Mouse (Mus musculus) CH12.LX (cell line): ENCODE measurements at regions not wholly inside any gene's neighbourhood (a gene's known extent, or its start where the extent isn't known, plus 50 kb on each side); places are given as distances from the start of the nearest gene placed in this dataset.
"Not testable (repeated sequence)": the region's sequence is repeated elsewhere in the genome, so short reads cannot be mapped to it uniquely, and the experiment has no call there.

Experiments
- DNase-seq: peaks from one replicate; pipeline ENCODE4 v3.0.0-alpha.2; 2013; ENCODE audit errors: extremely low read depth
- H3K27ac ChIP-seq: 2 replicates; pipeline ENCODE4 v1.5.1; 2012; ENCODE audit warnings: low read depth, mild to moderate bottlenecking, control low read depth, moderate library complexity; ENCODE audit not compliant: insufficient read depth
- H3K27me3 ChIP-seq: replicated peaks from 2 replicates; pipeline ENCODE3; 2012; ENCODE audit warnings: inconsistent platforms
- H3K36me3 ChIP-seq, 2 experiments: replicated peaks in 1 of 2; 2 replicates each; pipeline versions ENCODE3 to v1.6.1; 2012; ENCODE audit warnings: inconsistent platforms in 1 of 2, low read length in 1 of 2, mild to moderate bottlenecking in 1 of 2, mixed read lengths in 1 of 2, moderate library complexity in 1 of 2; ENCODE audit not compliant: control insufficient read depth in 1 of 2, insufficient read depth in 1 of 2
- H3K4me1 ChIP-seq, 2 experiments: 2 replicates each; pipeline ENCODE4 v1.6.1; 2012; ENCODE audit warnings: inconsistent platforms in 1 of 2, moderate library complexity in 1 of 2; ENCODE audit not compliant: insufficient read depth in 2 of 2, control insufficient read depth in 1 of 2
- H3K4me2 ChIP-seq: 2 replicates; pipeline ENCODE4 v1.6.1; 2012; ENCODE audit warnings: low read depth, mild to moderate bottlenecking, control low read depth; ENCODE audit not compliant: poor library complexity, insufficient read depth, severe bottlenecking
- H3K4me3 ChIP-seq, 3 experiments: fragments of 150-350 bp in 1 of 3; sonication (generic) in 1 of 3; replicated peaks in 1 of 3; 2 replicates each; pipeline versions ENCODE3 to v1.5.1; 2011 to 2012; ENCODE audit warnings: low read depth in 2 of 3, low read length in 2 of 3, mild to moderate bottlenecking in 2 of 3, moderate library complexity in 2 of 3, control low read depth in 1 of 3, improper control_type of control experiment in 1 of 3, inconsistent platforms in 1 of 3, mixed read lengths in 1 of 3; ENCODE audit not compliant: poor library complexity in 1 of 3
- H3K79me2 ChIP-seq: replicated peaks from 2 replicates; pipeline ENCODE4 v1.6.1; 2012; ENCODE audit warnings: mild to moderate bottlenecking, moderate library complexity; ENCODE audit not compliant: control insufficient read depth, poor library complexity, insufficient read depth, severe bottlenecking; ENCODE audit errors: extremely low read depth
- H3K9ac ChIP-seq: 2 replicates; pipeline ENCODE4 v1.6.1; 2012; ENCODE audit warnings: low read depth, mild to moderate bottlenecking, control low read depth, moderate library complexity; ENCODE audit not compliant: insufficient read depth
- H3K9me3 ChIP-seq: replicated peaks from 2 replicates; pipeline ENCODE3; 2012; ENCODE audit warnings: low read length, inconsistent platforms, mixed read lengths
- CHD2 ChIP-seq: IDR thresholded peaks from 2 replicates; pipeline ENCODE4 v1.6.1; 2011; ENCODE audit warnings: low read length, improper control_type of control experiment
- ELF1 ChIP-seq: IDR thresholded peaks from 2 replicates; pipeline ENCODE4 v1.6.1; 2014; ENCODE audit warnings: low read depth, mild to moderate bottlenecking, inconsistent platforms, low read length, improper control_type of control experiment
- IRF4 ChIP-seq: IDR thresholded peaks from 2 replicates; pipeline ENCODE4 v1.6.1; 2014; ENCODE audit warnings: low read depth, mild to moderate bottlenecking, inconsistent platforms, low read length, improper control_type of control experiment
- KAT2A ChIP-seq: IDR thresholded peaks from 2 replicates; pipeline ENCODE4 v1.6.1; 2012; ENCODE audit warnings: low read length, improper control_type of control experiment, inconsistent platforms; ENCODE audit not compliant: insufficient replicate concordance
- MAX ChIP-seq: IDR thresholded peaks from 2 replicates; pipeline ENCODE4 v1.6.1; 2011; ENCODE audit warnings: low read length, improper control_type of control experiment
- NELFE ChIP-seq: IDR thresholded peaks from 2 replicates; pipeline ENCODE4 v1.6.1; 2011; ENCODE audit warnings: low read depth, low read length, improper control_type of control experiment
- NRF1 ChIP-seq: IDR thresholded peaks from 2 replicates; pipeline ENCODE4 v1.6.1; 2014; ENCODE audit warnings: low read depth, mild to moderate bottlenecking, inconsistent platforms, low read length, improper control_type of control experiment, moderate library complexity
- POLR2AphosphoS2 ChIP-seq: IDR thresholded peaks from 2 replicates; pipeline ENCODE4 v1.6.1; 2011; ENCODE audit warnings: low read depth, low read length, improper control_type of control experiment
- SIN3A ChIP-seq: IDR thresholded peaks from 2 replicates; pipeline ENCODE4 v1.6.1; 2012; ENCODE audit warnings: low read length, improper control_type of control experiment, inconsistent platforms
- USF1 ChIP-seq: IDR thresholded peaks from 2 replicates; pipeline ENCODE4 v1.6.1; 2014; ENCODE audit warnings: low read depth, mild to moderate bottlenecking, inconsistent platforms, low read length, improper control_type of control experiment
- USF2 ChIP-seq: conservative IDR thresholded peaks from 2 replicates; pipeline ENCODE4 v1.6.1; 2011; ENCODE audit warnings: low read depth, low read length, improper control_type of control experiment
- dilution Hi-C: fragments of 300-500 bp; cut with MboI; formaldehyde crosslinking; loops from 2 replicates; pipeline ENCODE4 v1.14.3; 2020; ENCODE audit warnings: low sequenced_read_pairs; ENCODE audit not compliant: extremely low pct_unique_long_range_greater_than_20kb, extremely low pct_ligation_motif_present
- in situ Hi-C: fragments of 300-500 bp; cut with MboI; formaldehyde crosslinking; loops from 3 replicates; pipeline ENCODE4 v1.14.3; 2019; ENCODE audit warnings: low sequenced_read_pairs, low pct_ligation_motif_present, low pct_unique_long_range_greater_than_20kb, mixed read lengths

- Histone ChIP-seq H3K36me3 (no peaks in the 10 kb centered on the region), H3K27me3 (no peaks in the 10 kb centered on the region), H3K4me1 (no peaks in the 10 kb centered on the region), H3K4me3 (no peak overlapping the region), H3K27ac (no peak overlapping the region), H3K79me2 (no peaks in the 10 kb centered on the region), H3K9me3 (peaks cover 37% of the 10 kb centered on the region)
- DNase-seq, result no peak
- dilution Hi-C loops (no loop called here), in situ Hi-C loops (no loop called here)
- TF ChIP-seq USF1 (no peak), ELF1 (no peak), CHD2 (no peak), KAT2A (no peak)
- TF ChIP-seq, all 38 proteins: peak for 0
- Histone ChIP-seq H3K9ac (no peak overlapping the region), H3K4me2 (no peak overlapping the region)
Measured at GRCm38 (mm10) chr16:8178946-8179345, 246.0 kb downstream of the Tmem114 start.

- H3K79me2 ChIP-seq, DNase-seq, H3K36me3 ChIP-seq, H3K4me2 ChIP-seq, H3K27ac ChIP-seq, dilution Hi-C loops, H3K9ac ChIP-seq, in situ Hi-C loops, H3K4me3 ChIP-seq, H3K27me3 ChIP-seq, H3K4me1 ChIP-seq: not testable (repeated sequence)
- H3K9me3 ChIP-seq, result peaks cover 48% of the 10 kb centered on the region
Measured at GRCm38 (mm10) chr16:8177226-8177625, 247.7 kb downstream of the Tmem114 start.

- Histone ChIP-seq H3K27me3 (no peaks in the 10 kb centered on the region), H3K79me2 (no peaks in the 10 kb centered on the region), H3K4me3 (no peak overlapping the region), H3K9ac (no peak overlapping the region), H3K9me3 (peaks cover 46% of the 10 kb centered on the region), H3K36me3 (no peaks in the 10 kb centered on the region), H3K27ac (no peak overlapping the region), H3K4me2 (no peak overlapping the region), H3K4me1 (no peaks in the 10 kb centered on the region)
- dilution Hi-C loops (no loop called here), in situ Hi-C loops (no loop called here)
- TF ChIP-seq NELFE, result no peak
- TF ChIP-seq SIN3A, result no peak
- TF ChIP-seq USF2, result no peak
- no peak for TF ChIP-seq ELF1
- no peak for TF ChIP-seq NRF1
- no peak for TF ChIP-seq POLR2AphosphoS2
- TF ChIP-seq MAX, result no peak
- TF ChIP-seq IRF4, result no peak
- no peak for DNase-seq
Measured at GRCm38 (mm10) chr16:8176126-8176525, 248.8 kb downstream of the Tmem114 start.
